Mouse (Mus musculus): ENCODE measurements at regions not wholly inside any gene's neighbourhood (a gene's known extent, or its start where the extent isn't known, plus 50 kb on each side); places are given as distances from the start of the nearest gene placed in this dataset.

DNA sequence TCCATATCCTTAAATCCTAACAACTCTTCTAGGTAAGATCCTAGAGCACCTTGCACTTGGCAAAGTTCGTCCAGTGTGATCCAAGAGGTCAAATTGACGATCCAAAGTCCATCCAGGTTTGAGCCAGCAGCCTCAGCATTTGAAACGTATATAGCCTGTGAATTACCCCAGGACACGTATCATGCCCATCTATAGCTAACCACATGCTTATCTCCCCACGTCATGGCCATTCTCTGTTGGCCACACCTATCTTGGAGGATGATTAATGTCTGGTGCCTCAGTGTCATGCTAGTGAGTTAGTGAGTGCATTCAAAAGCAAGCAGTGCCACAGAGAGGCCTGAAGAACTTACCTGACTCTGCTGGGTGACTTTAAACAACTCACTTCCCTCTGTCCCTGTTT, 1521.9 kb upstream of the Gm6569 start:
- no peak for DNase-seq (ENCODE audit: low spot score in 2 of 2)

DNA sequence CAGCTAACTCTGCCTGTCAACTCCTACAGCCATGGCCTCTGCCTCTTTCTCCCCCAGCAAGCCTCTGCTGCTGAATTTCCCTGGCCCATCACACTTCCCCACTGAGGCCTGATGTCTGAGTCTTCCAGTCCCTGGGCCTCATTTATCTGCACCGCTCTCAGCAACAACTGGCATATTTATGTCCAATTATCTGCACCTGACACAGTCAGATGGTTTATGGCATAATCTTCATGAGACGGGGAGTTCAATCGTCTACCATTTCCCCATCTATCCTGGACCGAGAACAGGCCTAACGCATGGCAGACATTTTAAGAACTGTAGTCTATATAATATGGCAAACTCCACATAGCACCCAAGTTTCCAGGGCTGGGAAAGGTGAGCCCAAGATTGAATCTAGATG, 1512.8 kb upstream of the Gm6569 start:
- no peak for DNase-seq (ENCODE audit: low spot score in 2 of 2)

GRCm38 (mm10) chr15:72322127-72322526, 1512.2 kb upstream of the Gm6569 start:
- no peak for DNase-seq (ENCODE audit: low spot score in 2 of 2)

DNA sequence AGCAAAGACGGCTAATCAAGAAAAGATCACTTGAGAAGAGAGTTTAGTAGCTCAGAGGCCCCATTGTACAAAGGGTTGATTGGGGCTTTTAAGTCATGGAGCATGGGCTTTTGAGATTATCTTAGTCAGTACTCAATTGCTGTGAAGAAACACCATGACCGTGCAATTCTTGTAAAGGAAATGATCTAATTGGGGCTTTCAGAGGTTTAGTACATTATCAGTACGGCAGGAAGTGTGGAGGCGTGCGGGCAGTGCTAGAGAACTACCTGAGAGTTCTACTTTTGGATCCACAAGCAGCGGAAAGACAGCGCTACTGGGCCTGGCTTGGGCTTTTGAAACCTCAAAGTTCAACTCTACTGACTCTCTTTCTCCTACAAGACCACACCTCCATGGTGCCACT, 1511.2 kb upstream of the Gm6569 start:
- DNase-seq (ENCODE audit: low spot score in 2 of 2): no peak

DNA sequence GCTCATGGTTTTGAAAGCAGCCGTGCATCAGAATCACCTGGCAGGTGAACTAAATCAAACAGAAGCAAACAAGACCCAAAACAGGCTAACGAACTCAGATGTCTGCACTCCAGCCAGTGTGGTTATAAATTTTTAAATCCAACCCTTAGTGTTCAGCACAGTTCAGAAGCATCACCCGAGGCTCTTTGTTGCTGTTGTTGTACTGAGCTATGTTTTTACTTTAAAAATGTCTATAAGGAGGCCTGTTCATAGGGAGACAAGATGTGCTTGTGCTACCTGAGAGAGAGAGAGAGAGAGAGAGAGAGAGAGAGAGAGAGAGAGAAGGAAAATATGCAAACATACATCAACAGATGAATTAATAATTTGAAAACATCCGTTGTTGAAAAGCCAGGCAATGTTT, 1503.1 kb upstream of the Gm6569 start:
- no peak for DNase-seq (ENCODE audit: low spot score in 2 of 2)

GRCm38 (mm10) chr15:72334497-72334896, 1499.9 kb upstream of the Gm6569 start:
- DNase-seq (ENCODE audit: low spot score in 2 of 2): no peak

DNA sequence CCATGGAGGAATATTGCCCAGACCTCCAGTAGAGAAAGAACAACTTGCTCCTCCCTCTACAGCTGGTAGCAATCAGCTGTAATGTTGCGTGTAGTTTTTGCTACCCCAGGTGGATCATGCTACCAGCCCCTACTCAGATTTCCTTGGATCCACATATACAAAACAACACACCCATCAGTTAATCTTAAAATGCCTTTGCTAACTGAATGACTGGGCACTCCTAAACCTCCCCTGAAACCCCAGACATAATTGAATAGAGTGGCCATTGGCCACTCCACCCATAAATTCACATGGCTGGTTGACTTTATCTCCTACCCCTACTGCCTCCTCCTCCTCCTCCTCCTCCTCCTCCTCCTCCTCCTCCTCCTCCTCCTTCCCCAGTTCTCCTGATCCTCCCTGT, 1494.7 kb upstream of the Gm6569 start:
- DNase-seq (ENCODE audit: low spot score in 2 of 2): no peak

- no peak for DNase-seq (ENCODE audit: low spot score in 2 of 2)
Observed at GRCm38 (mm10) chr15:72341991-72342390, 1492.4 kb upstream of the Gm6569 start.

DNA sequence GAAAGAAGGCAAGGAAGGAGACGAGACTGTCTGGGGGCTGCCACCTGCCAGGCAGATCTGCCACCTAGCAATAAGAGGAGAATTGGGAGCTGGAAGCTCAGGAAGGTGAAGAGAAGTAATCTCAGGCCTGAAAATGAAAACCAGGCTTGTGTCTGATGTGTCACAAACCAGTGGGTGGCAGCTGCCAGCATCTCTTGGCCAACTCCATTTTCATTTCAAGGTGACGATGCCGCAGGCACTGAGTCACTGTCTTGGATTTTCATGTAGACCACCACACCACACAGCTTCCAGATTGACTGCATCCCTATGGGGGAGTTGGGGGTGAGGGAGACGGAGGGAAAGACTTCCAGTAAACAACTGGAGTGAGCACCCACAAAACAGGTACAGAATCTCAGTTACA, 1491.9 kb upstream of the Gm6569 start:
- no peak for DNase-seq (ENCODE audit: low spot score in 2 of 2)

DNA sequence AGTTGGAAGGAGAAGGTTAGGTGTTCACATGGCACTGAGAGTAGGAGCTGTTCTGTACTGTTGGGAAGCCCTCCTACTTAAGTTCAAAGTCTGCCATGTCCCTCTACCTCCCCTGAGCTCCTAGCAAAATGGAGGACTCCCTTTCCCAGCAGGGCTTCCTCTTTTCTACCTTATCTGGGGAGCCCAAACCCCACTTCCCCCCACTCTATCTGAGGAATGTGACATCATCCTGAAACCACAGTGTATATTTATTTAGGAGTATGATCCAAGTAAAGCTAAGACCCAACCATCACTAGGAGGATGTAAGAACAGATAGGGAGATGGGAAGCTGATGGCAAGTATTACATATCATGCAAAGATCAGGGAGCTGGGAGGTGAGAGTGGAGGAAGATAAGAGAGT, 1490.6 kb upstream of the Gm6569 start:
- no peak for DNase-seq (ENCODE audit: low spot score in 2 of 2)

DNA sequence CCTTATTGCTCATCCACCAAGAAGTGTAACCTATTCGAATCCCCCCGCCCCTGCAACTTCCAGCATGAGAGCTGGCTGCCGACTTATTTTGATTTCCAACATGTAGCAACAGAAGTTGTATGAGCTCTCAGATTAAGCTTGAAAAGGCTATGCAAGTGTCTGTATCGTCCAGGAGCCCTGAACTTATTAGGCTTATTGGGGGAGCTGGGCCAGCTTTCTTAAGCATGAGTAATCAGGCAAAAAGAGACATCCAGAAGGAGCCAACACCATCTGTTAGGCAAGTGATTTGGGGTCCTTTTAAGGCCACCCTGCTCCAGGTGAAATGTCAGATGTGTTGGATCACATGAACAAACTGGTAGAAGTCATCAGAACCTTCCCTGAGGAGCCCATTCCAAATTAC, 1481.0 kb upstream of the Gm6569 start:
- no peak for DNase-seq (ENCODE audit: low spot score in 2 of 2)

DNA sequence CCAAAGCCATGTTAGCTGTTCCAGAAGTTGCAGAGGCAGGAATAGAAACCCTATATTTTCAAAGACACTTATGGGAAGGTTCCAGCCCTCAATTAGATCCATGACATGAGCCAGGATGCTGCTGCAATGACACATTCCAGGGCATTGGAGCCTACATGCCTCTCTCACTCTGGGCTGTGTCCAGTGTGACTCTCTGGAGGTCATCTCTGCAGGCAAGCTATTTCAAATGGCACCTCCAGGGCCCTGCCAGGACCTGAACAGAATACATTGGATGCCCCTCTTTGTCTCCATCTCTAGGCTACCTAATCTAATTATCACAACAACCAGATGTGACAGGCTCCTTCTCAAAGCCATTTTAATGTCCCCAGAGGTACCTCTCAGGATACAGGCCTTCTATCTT, 1478.7 kb upstream of the Gm6569 start:
- DNase-seq (ENCODE audit: low spot score in 2 of 2): no peak

DNA sequence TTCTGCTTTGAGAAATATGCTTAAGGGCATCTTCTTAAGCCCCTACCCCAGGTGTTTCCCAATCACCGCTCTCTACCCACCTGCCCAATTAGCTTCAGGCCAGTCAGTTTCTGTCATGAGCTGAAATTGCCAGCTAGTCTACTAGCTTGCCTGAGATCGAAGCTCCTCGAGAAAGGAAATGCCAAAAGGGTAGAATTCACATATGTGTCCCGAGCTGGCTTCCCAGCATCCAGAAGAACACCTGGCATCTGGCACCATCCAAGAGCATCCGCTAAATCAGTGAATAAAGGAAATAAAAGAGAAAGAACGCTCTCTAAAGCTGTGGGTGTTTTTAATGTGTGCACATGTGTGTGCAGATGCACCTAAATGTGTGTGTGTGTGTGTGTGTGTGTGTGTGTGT, 1474.7 kb upstream of the Gm6569 start:
- no peak for DNase-seq (ENCODE audit: low spot score in 2 of 2)

DNA sequence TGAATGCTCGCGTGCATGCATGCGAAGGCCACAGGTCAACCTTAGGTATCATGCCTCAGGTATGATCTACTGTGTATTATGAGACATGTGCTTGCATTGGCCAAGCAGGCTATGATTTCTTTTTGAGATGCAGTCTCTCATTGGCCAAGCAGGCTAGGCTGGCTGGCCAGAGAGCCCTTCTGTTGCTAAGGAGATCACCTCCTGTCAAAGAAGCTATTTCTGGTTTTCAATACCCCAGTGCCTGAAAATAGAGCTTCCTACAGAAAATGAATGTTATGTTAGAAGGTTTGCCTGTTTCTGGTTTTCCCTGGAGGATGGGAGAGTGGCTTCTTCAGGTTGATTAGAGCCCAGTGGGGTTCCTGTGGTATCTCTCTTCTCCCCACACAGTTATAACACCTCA, 1474.3 kb upstream of the Gm6569 start:
- no peak for DNase-seq (ENCODE audit: low spot score in 2 of 2)

- DNase-seq (ENCODE audit: low spot score in 2 of 2): no peak
Observed at GRCm38 (mm10) chr15:72360463-72361030, 1473.8 kb upstream of the Gm6569 start.

GRCm38 (mm10) chr15:72373041-72373440, 1461.3 kb upstream of the Gm6569 start:
- DNase-seq (ENCODE audit: low spot score in 2 of 2): no peak

- DNase-seq (ENCODE audit: low spot score in 2 of 2): no peak
Observed at GRCm38 (mm10) chr15:72377201-72377600, 1457.2 kb upstream of the Gm6569 start.

- DNase-seq (ENCODE audit: low spot score in 2 of 2): no peak
Observed at GRCm38 (mm10) chr15:72379291-72379690, 1455.1 kb upstream of the Gm6569 start.

DNA sequence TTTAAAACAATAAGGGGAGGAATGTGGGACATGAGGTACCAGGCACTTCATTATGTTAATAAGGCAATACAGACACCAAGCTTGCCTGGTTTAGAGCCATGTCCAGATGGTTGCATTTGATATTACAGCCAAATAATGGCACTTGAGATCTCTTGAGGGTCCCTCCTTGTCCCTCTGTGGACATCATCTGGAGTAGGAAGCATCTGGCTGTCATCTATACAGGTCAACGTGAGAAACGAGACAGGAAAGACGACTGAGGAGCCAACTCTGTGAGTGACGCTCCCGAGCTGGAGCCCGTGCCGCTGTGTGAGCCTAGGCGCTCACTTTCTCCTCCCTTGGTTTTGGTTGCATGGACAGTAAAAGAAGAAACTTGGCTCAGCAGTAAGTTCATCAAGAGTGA, 1453.2 kb upstream of the Gm6569 start:
- DNase-seq (ENCODE audit: low spot score in 2 of 2): no peak

GRCm38 (mm10) chr15:72381744-72382143, 1452.6 kb upstream of the Gm6569 start:
- no peak for DNase-seq (ENCODE audit: low spot score in 2 of 2)

DNA sequence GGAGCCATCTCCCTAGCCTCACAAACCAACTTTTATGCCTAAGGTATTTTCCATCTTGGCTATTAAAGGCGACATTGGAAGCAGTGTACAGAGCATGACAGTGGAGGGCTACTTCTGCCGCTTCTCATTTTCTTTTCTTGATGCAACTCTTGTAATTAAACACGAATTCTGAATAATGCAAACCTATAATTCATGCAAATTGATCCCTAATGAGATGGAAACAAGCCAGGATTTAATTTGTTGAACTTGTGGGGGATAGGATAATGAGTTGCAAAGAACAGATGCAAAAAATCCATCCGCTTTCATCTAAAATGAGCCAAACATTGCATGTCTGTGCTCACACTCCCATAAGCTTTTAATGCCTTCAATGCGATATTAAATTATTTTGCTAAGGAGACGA, 1451.8 kb upstream of the Gm6569 start:
- no peak for DNase-seq (ENCODE audit: low spot score in 2 of 2)

GRCm38 (mm10) chr15:72383062-72383461, 1451.3 kb upstream of the Gm6569 start:
- DNase-seq (ENCODE audit: low spot score in 2 of 2): no peak

DNA sequence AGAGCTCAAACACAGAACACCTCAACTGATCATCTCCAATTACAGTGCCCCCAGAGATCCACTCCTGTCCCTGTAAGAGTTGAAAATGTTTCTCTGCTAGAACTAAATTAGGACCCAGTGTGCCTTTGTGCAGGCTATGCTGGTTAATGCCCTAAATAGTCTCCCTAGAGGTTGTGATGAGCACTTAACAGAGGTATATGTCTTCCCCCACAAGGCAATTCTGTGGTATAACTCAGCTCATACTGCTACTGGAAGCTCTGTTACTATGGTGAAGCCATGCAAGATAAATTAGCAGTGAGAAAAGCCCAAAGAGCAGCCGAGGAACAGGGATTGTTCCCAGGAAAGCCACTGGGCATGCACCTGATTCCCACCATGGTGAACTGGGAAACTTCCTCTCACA, 1450.9 kb upstream of the Gm6569 start:
- DNase-seq (ENCODE audit: low spot score in 2 of 2): no peak

DNA sequence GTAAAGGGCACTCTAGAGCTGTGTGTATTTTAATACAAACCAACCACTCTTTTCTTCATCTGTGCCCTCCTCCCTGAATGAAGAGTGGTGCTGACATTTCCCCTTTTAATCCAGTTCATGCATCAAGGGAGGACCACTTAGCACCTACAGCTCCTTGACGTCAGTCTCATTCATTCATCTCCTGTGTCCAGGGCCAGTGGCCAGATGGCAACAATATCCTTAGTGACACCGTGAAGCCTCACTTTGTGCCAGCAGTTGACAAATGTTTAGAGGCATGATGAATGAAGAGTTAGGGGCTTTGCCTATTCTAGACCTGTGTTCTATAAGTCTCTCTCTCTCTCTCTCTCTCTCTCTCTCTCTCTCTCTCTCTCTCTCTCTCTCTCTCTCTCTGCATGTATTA, 1441.1 kb upstream of the Gm6569 start:
- DNase-seq (ENCODE audit: low spot score in 2 of 2): no peak

All from gastrocnemius, postnatal 4 days (tissue).